Mouse (Mus musculus): ENCODE data around the gene Homer3.

Gene Homer3

GRCm38 (mm10) chr8:70282603-70283135 is at the start of gene Homer3:
Gene Homer3, plus strand, starts transcription at chr8:70282827.
- DNase-seq = peak; percentile 96

GRCm38 (mm10) chr8:70233606-70234005 is 49.0 kb upstream of the Homer3 start:
- DNase-seq = no peak

GRCm38 (mm10) chr8:70234080-70234780 is 48.4 kb upstream of the Homer3 start, which contains the start of the genes Sugp2 and Armc6:
Gene Sugp2, plus strand, starts transcription at chr8:70234226.
Gene Armc6, minus strand, starts transcription at chr8:70234466.
- peak; percentile 96 for DNase-seq

- DNase-seq = no peak
Observed at GRCm38 (mm10) chr8:70234781-70235128, 47.9 kb upstream of the Homer3 start.

- no peak for DNase-seq
Observed at GRCm38 (mm10) chr8:70237842-70238241, 44.8 kb upstream of the Homer3 start.

GRCm38 (mm10) chr8:70240642-70241041 is 42.0 kb upstream of the Homer3 start:
- peak; percentile 41 for DNase-seq

GRCm38 (mm10) chr8:70246622-70247021 is 36.0 kb upstream of the Homer3 start:
- DNase-seq = no peak

- DNase-seq = no peak
Observed at GRCm38 (mm10) chr8:70247841-70248240, 34.8 kb upstream of the Homer3 start.

GRCm38 (mm10) chr8:70254628-70255027 is 28.0 kb upstream of the Homer3 start:
- no peak for DNase-seq

- DNase-seq = no peak
Observed at GRCm38 (mm10) chr8:70257456-70257855, 25.2 kb upstream of the Homer3 start.

GRCm38 (mm10) chr8:70258600-70258999 is 24.0 kb upstream of the Homer3 start:
- DNase-seq = peak; percentile 74

GRCm38 (mm10) chr8:70259043-70259442 is 23.6 kb upstream of the Homer3 start:
- no peak for DNase-seq

- DNase-seq = no peak
Observed at GRCm38 (mm10) chr8:70267674-70268073, 15.0 kb upstream of the Homer3 start.

GRCm38 (mm10) chr8:70268311-70268710 is 14.3 kb upstream of the Homer3 start:
- DNase-seq = no peak

GRCm38 (mm10) chr8:70268799-70269565 is 13.6 kb upstream of the Homer3 start:
- DNase-seq = peak; percentile 60

GRCm38 (mm10) chr8:70272949-70273348 is 9.7 kb upstream of the Homer3 start:
- DNase-seq = peak; percentile 67

GRCm38 (mm10) chr8:70274350-70274749 is 8.3 kb upstream of the Homer3 start:
- DNase-seq = no peak

- peak; percentile 75 for DNase-seq
Observed at GRCm38 (mm10) chr8:70276476-70276875, 6.2 kb upstream of the Homer3 start.

- DNase-seq = no peak
Observed at GRCm38 (mm10) chr8:70278175-70278574, 4.5 kb upstream of the Homer3 start.

- no peak for DNase-seq
Observed at GRCm38 (mm10) chr8:70279266-70279665, 3.4 kb upstream of the Homer3 start.

GRCm38 (mm10) chr8:70281001-70281400 is 1.6 kb upstream of the Homer3 start:
- DNase-seq = no peak

- DNase-seq = no peak
Observed at GRCm38 (mm10) chr8:70283136-70284077, 780 bp downstream of the Homer3 start.

- no peak for DNase-seq
Observed at GRCm38 (mm10) chr8:70284421-70284820, 1.8 kb downstream of the Homer3 start.

Data from lung, postnatal 36 days (tissue).